Mouse (Mus musculus) left cerebral cortex, adult 2 months (tissue): ENCODE data around the gene Adat2. TPM values are rescaled to one million over a fixed set of nuclear protein-coding genes. Genes with fewer than 3 reads are reported as not detected.

ENCODE experiments used
- DNase-seq, 2 experiments: peaks; one replicate each; pipeline ENCODE4 v3.0.0; 2021 to 2022; ENCODE audit warnings: low spot score in 2 of 2, mixed read lengths in 1 of 2; ENCODE audit errors: extremely low spot score in 1 of 2
- H3K27ac ChIP-seq: fragments of 200-600 bp; 2 replicates; pipeline ENCODE4 v1.8.1; 2022
- H3K4me3 ChIP-seq: fragments of 200-600 bp; 2 replicates; pipeline ENCODE4 v1.8.1; 2022
- CTCF ChIP-seq: fragments of 200-600 bp; IDR thresholded peaks from 2 replicates; pipeline ENCODE4 v1.8.1; 2022; ENCODE audit warnings: antibody characterized with exemption, mild to moderate bottlenecking, moderate library complexity
- intact Hi-C: fragments of 180-260 bp; cut with DNase I; formaldehyde crosslinking; loops from one replicate; pipeline ENCODE4 v1.15.1; 2025
- total RNA-seq, 2 experiments: library from RNA; stranded (reverse); gene quantifications; 2 replicates each; pipeline ENCODE4 v1.2.3; 2021

Adat2 gene
- total RNA-seq, 2 experiments from 2014 or later: 7.9 to 8.4 TPM

DNA sequence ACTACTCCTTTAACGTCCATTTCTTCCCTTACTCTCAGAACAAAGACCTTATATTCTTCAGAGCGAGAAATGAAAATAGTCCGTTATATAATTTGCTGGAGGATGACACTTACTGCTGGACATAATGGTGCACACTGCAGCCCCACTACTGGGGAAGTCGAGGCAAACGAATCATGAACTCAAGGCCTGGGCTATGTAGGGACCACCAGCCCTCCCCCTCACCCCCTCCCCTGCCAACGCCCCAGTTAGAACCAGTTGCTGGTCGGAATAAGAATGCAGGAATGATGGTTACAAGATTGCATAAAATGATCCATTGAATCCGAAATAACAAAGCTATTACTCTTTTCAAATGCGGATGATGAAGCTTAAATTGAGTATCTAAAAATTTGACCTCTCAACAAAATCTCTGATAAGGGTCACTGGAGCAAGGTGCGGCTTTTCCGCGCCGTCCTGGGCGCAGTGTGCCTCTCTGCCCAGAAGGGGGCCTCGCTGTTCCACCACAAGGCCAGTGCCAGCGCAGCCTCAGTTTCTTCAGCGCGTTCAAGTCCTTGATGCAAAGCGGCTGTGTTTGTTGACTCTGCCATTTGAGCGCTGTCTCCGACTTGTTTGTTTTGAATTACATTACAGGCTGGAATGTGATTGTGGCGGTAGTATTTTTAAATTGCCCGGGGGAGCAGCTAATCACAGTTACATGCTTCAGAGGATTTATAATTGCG, 11.8 kb downstream of the Adat2 start:
- peak; percentile 97 for TF ChIP-seq CTCF
- H3K4me3 ChIP-seq: peak overlapping the region; percentile 44
- DNase-seq: peak; percentile 75 to 81
- H3K27ac ChIP-seq: no peak overlapping the region
- intact Hi-C loops: loop anchor here (2.0 to 10.0 kb wide), 6 partner anchors 283 to 826 kb away; no protein-coding TSS in a partner anchor

DNA sequence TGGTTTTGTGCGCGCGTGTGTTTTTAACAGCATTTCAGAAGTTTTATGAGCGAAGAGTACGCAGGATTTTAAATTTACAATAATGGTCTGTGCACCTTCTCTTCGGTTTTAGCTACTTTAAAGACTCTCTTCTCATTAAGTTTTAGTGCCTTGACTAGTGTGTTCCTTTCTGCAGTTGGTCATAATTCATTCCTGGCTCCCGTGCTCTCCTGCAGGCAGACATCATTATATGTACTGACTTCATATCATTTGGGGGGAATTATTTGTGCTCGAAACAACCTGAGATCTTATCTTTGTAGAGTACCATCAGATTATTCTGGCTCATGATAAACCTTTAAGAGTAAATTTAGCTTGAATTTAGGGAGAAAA, 12.4 kb downstream of the Adat2 start:
- TF ChIP-seq CTCF: no peak
- Histone ChIP-seq H3K27ac (no peak overlapping the region), H3K4me3 (peak overlapping the region; percentile 44)
- no peak for DNase-seq
- intact Hi-C loops: loop anchor here (2.0 to 10.0 kb wide), 6 partner anchors 282 to 826 kb away; no protein-coding TSS in a partner anchor

DNA sequence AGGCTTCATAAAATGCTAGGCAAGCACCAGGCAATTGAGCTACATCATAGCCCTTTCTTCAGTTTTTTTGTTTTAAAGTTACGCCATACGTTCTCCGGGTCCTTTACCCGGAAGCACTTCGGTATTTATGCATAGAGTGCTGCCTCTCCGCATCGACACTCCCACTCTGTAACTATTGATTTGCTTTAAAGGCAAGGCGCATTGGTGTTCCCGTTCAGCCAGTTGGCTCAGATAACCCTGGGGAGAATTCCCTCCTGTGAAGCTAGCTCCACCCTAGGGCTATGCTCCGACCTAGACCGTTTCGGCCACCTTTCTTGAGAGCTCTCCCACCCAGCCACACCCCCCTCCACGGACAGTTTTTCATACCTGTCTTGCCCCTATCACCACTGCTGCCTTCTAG, 13.7 kb downstream of the Adat2 start:
- Histone ChIP-seq H3K4me3 (no peak overlapping the region), H3K27ac (no peak overlapping the region)
- no peak for DNase-seq
- TF ChIP-seq CTCF: no peak
- intact Hi-C loops: loop anchor here (5.0 to 10.0 kb wide), 3 partner anchors 281 to 756 kb away; no protein-coding TSS in a partner anchor

DNA sequence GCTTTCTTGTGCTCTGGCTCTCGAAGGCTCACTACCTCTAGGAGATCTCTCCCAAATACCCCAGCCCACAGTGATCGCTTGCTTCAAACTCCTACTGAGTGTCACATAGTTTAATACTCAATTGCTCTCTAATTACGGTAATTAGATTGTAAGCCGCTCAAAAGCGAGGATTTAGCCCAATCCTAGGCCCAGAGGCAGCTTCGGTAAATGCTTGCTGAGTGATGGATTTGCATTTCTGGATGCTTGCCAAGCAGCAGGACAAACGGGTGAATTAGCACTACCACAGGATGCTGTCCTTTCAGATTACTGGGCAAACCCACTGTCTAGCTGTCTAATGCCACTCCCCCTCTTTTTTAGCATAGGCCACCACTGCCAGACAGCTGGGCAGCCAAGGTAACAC, 17.1 kb downstream of the Adat2 start:
- Histone ChIP-seq H3K27ac (no peak overlapping the region), H3K4me3 (no peak overlapping the region)
- intact Hi-C loops: loop anchor here (5.0 to 10.0 kb wide), 4 partner anchors 187 to 752 kb away; no protein-coding TSS in a partner anchor
- DNase-seq: peak in 1 of 2 experiments; percentile 9
- TF ChIP-seq CTCF: no peak

DNA sequence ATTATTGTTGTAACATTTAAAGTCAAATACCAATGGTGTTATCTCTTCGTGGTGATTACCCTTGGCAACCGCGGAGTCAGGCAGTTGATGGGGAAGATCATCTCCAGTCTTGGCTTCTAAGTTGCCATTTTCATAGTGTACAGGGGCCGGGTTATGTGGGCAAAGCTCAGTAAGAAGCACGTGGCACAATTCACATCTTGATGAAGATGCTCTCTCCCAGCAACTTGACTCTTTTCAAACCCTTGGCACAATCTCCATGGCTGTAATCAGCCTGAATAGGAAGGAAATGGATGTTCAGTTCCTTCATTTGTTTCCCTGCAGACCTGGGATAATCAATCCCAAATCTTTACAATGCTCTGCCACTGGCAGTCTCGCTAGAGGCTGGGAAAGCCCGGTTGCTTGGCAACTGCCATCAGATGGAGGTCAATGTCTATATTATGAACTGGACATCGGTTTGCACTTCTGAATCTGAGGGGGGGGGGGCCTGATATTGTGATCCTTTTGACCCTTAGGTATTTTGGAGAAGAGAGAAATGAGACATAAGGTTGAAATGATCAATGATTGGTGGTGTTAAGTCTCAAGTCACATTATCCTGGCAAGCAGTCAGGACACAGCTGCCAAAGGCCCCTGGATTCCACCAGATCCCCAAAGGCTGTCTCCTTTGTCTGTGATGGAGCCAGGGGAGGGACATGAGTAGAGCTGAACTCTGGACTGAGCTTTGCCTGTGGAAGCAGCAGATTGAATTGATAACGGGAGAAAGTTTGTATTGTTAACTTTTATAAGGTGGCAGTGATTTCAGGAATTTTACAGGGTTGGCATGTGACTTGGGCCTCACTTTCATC, 18.2 kb downstream of the Adat2 start:
- no peak overlapping the region for H3K4me3 ChIP-seq
- intact Hi-C loops: loop anchor here (5.0 kb wide), 1 partner anchor 186 kb away; no protein-coding TSS in a partner anchor
- no peak for TF ChIP-seq CTCF
- peak in 1 of 2 experiments; percentile 4 for DNase-seq
- no peak overlapping the region for H3K27ac ChIP-seq

DNA sequence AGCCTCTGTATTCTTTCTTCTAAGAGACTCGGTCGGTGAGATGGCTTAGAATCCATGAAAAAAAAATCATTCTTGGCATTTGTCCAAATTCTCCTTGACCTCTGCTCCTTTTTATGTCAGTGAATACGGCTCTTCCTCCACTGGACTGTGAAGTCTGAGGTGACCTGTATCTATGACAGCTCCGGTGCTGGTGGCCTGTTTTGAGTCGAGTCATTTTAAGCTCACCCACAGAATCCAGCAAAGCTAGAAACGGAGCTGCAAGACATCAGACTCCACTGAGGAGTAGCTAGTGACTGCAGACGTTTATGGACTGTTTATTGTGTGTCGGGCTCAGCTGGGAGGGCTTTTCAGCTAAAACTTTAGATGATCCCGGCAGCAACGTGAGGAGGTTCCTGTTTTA, 19.3 kb downstream of the Adat2 start:
- no peak for DNase-seq
- Histone ChIP-seq H3K4me3 (no peak overlapping the region), H3K27ac (0 out of 2 replicates have a peak overlapping the region, but pooled peaks have one; percentile 37)
- TF ChIP-seq CTCF: no peak
- intact Hi-C loops: loop anchor here (5.0 kb wide), 1 partner anchor 185 kb away; no protein-coding TSS in a partner anchor

DNA sequence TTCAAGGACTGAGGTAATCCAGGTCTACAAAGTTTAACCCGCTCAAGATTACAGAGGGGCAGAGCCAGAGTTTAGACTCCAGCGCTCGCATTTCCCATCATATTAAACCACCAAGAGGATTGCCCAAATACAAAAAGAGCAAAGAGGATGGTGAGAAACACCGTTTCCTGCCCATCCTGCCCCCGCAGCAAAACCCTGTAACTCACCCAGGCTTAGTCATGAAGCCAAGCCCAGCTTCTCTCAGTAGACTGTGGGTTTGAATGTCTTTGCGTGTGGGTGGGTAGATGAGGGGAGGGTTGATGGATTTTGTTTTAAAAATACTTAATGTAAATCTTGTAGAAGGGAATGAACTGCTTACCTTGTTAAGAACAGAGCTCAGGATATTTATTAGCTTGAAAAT, 19.7 kb downstream of the Adat2 start:
- DNase-seq: no peak
- TF ChIP-seq CTCF: no peak
- intact Hi-C loops: loop anchor here (5.0 kb wide), 1 partner anchor 185 kb away; no protein-coding TSS in a partner anchor
- no peak overlapping the region for H3K4me3 ChIP-seq
- 0 out of 2 replicates have a peak overlapping the region, but pooled peaks have one; percentile 37 for H3K27ac ChIP-seq

DNA sequence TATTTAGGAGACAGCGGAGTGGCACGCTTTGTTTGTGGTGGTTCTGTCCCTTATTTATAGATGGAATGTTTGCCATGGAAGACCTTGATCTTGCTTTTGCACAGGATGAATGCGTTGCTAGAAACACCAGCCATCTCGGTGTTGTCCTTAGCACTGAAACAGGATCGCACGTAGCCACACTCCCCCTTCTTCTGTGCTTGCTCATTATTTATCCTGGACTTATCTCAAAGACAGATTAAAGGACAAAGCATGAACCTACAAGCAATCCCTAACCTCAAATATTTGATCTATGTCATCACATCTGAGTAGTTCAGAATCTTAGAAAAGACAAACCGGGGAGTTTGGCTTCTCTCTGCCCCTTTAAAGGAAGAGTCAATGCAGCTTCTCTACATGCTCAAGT, 24.4 kb downstream of the Adat2 start:
- Histone ChIP-seq H3K4me3 (no peak overlapping the region), H3K27ac (no peak overlapping the region)
- intact Hi-C loops: no loop called here
- DNase-seq: no peak
- TF ChIP-seq CTCF: no peak

DNA sequence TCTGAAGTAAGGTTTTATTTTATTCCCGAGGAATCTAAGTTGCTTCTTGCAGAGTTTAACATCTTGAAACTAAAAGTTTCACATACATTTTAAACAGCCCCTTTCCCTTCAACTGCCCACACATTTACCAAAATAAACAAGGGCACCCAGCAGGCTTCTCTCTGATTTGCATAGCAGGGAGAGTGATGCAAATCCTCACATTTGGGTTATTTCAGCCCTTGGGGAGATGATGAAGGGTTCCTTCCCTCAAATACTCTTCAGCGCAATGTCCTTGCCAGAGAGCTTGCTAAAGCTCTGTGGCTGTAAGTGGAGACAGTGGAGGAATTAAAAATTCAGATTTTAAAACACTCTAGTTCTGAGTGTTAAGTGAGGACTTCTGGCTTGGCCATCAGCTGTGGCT, 35.2 kb downstream of the Adat2 start:
- intact Hi-C loops: loop anchor here (5.0 kb wide), 4 partner anchors 84 to 259 kb away; no protein-coding TSS in a partner anchor
- TF ChIP-seq CTCF: no peak
- no peak for DNase-seq
- Histone ChIP-seq H3K27ac (peak overlapping the region; percentile 80), H3K4me3 (no peak overlapping the region)

DNA sequence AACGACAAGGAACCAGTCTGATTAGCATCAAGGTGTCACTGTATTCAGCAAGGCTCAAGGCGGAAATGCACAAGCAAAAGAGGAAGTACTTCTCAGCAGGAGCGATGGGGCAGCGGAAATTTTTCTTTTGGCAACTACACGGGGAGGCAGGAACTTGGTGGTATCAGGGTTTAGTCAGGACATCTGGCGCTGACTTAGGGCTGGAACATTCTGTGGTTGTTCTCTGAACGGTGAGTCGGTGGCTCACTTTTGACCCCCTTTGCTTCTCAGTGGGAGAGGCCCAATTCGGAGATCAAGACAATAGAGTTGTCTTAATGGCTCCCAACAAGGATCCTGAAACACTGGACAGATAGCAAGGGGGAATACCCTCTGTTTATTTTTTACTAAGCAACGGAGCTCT, 39.5 kb downstream of the Adat2 start:
- intact Hi-C loops: no loop called here

DNA sequence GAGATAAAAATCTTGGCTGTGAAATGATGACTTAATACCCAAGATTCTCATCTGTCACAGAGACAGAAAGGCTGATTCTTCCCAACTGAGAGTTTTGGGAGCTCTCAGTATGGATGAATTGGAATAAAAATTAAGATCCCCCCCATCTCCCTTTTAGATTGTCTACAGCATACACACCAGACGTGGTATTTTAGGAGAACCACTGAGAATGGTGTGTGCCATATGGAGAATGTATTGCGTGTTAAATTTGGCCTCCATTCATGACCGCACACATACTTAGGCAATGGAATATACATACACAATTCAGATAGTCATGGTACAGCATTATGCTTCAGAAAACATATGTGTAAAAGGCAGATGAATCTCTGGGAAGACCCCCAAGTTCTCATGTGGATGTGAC, 40.8 kb downstream of the Adat2 start:
- Histone ChIP-seq H3K27ac (no peak overlapping the region), H3K4me3 (no peak overlapping the region)
- intact Hi-C loops: no loop called here
- TF ChIP-seq CTCF: no peak
- no peak for DNase-seq

More for the DNA sequence above, 39.5 kb downstream of the Adat2 start:
- Histone ChIP-seq H3K4me3 (no peak overlapping the region), H3K27ac (no peak overlapping the region)
- DNase-seq: no peak
- TF ChIP-seq CTCF: no peak

DNA sequence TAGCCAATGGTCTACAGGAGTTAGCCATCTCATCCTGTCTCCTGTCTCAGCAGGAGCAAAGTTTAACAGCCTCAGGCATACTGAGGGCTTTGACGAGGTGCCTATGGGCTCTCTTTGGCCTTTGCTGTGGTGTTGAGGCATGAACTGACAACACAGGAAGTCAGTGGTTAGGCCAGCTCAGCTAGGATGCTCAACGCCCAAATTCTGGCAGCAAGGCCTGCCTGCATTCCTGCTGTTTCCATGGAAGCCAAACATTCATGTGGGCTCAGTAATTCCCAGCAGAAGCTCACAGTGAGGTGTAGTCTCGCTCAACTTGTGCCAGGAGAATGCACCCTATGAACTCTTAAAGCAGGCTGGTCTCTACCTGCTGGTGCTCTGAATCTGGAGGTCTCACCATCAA, 43.4 kb downstream of the Adat2 start:
- TF ChIP-seq CTCF: no peak
- intact Hi-C loops: no loop called here
- DNase-seq: peak in 1 of 2 experiments; percentile 24
- Histone ChIP-seq H3K27ac (peak overlapping the region; percentile 8; the same call in 1 of the 2 replicates), H3K4me3 (no peak overlapping the region)
